Mouse (Mus musculus): ENCODE data around the gene BC051019. TPM values are rescaled to one million over a fixed set of nuclear protein-coding genes. Genes with fewer than 3 reads are reported as not detected.

The BC051019 gene
- polyA plus RNA-seq, 1 experiment: not detected

DNA sequence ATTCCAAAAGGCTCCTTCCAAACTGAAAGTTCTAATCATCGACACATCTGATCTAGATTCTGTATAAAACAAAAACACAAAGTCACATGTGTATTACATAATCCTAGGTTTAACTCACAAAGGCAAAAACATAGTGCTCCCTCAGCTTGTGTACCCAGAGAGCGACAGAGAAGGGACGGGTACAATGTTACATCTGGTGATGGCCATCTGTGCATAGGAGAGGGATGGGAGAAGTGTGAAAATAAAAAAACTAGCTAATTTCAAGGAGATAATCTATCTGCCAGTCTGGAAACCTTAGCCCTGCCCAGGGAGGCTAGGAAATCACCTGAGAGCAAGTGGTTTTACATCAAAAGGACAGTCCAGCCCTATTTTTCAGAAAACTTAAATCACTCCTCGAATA, 61.0 kb downstream of the BC051019 start:
- H3K36me3 ChIP-seq (ENCODE audit: control insufficient read depth, insufficient read depth, low read length): no peaks in the 10 kb centered on the region
- H3K27me3 ChIP-seq (ENCODE audit: control insufficient read depth, insufficient read depth, low read length): no peaks in the 10 kb centered on the region
- H3K27ac ChIP-seq (ENCODE audit: insufficient read depth, low read depth, low read length): no peak overlapping the region
- TF ChIP-seq CTCF (IDR thresholded peaks at IDR 0.05; ENCODE audit: extremely low read depth, insufficient read length, insufficient replicate concordance, low read depth, low read length): no peak
- no peak for TF ChIP-seq POLR2A (IDR thresholded peaks at IDR 0.05; ENCODE audit: low read depth, low read length)
- H3K4me1 ChIP-seq (ENCODE audit: control insufficient read depth, insufficient read depth, insufficient read length, low read length): no peaks in the 10 kb centered on the region
- no peak overlapping the region for H3K4me3 ChIP-seq (ENCODE audit: low read depth, low read length)
- 76% methylated on average over 4 of the region's 4 CpGs for WGBS

Other genes starting within 250 kb of the BC051019 start
- gene Trim66, start 215.7 kb downstream of the BC051019 start, polyA plus RNA-seq (2012; rRNA removed): 0.03 TPM in 1 of 2 replicates, not detected in the other
- 232 and 339 TPM in 2 replicates for gene Rpl27a, start 204.7 kb downstream of the BC051019 start, polyA plus RNA-seq (2012; rRNA removed)
- gene St5, start 20.2 kb downstream of the BC051019 start, polyA plus RNA-seq (2012; rRNA removed): 24.8 and 37.7 TPM in 2 replicates
- gene Akip1, start 20.2 kb downstream of the BC051019 start, polyA plus RNA-seq (2012; rRNA removed): 2.7 and 4.3 TPM in 2 replicates
- 0.27 and 1.0 TPM in 2 replicates for gene Ascl3, start 7.9 kb upstream of the BC051019 start, polyA plus RNA-seq (2012; rRNA removed)
- gene Tmem9b, start 29.0 kb upstream of the BC051019 start, polyA plus RNA-seq (2012; rRNA removed): 26.4 and 53.9 TPM in 2 replicates
- 0.04 and 1.1 TPM in 2 replicates for gene Nrip3, start 58.2 kb upstream of the BC051019 start, polyA plus RNA-seq (2012; rRNA removed)
- 1.2 and 1.6 TPM in 2 replicates for gene Scube2, start 141.8 kb upstream of the BC051019 start, polyA plus RNA-seq (2012; rRNA removed)
- gene Dennd5a, start 236.6 kb upstream of the BC051019 start, polyA plus RNA-seq (2012; rRNA removed): 8.6 and 11.7 TPM in 2 replicates